ENCODE assay signal across 8 mouse cellular contexts in genomic region chr6:83582938-83583270, GRCm38 (mm10). TPM values are rescaled to one million over a fixed set of nuclear protein-coding genes. Genes with fewer than 3 reads are reported as not detected.
DNase-seq lines count a peak whose midpoint lies in the region; ATAC-seq and TF ChIP-seq lines count a peak whose summit lies in the region.

No protein-coding gene starts in this region.

- peak; percentile 59 for TF ChIP-seq CTCF in cerebellum, adult 2 months (IDR thresholded peaks at IDR 0.05; ENCODE audit: borderline replicate concordance, insufficient read depth, low read depth, low read length)
- peak; percentile 89 for TF ChIP-seq CTCF in gastrocnemius, adult 2 months (IDR thresholded peaks at IDR 0.05)

- ATAC-seq in CD4-positive, CD25-positive, alpha-beta regulatory T cell, adult 4 months = peak; percentile 90
- ATAC-seq in megakaryocyte, adult 5-6 weeks (ENCODE audit: poor library complexity, severe bottlenecking) = peak; percentile 86

- WGBS in cerebellum, adult 2 months = under 1% methylated on average over 6 of the region's 6 CpGs

- DNase-seq in cerebellum, adult 2 months = peak; percentile 21 to 35
- no peak for DNase-seq in cerebellum, adult 8-10 months
- DNase-seq in cerebellum, postnatal 10 days = peak; percentile 57 to 68
- peak; percentile 41 for DNase-seq in gastrocnemius, adult 2 months
- peak; percentile 32 for DNase-seq in kidney, adult 9 months
- DNase-seq in right cerebral cortex, postnatal 25 days = peak; percentile 33

- H3K4me1 ChIP-seq in cerebellum, adult 2 months (ENCODE audit: control insufficient read depth, insufficient read depth, low read length) = no peaks in the 10 kb centered on the region

- no peak overlapping the region for H3K27ac ChIP-seq in cerebellum, adult 2 months (ENCODE audit: insufficient read depth, low read length)
- no peak overlapping the region for H3K27ac ChIP-seq in gastrocnemius, adult 2 months

- TF ChIP-seq POLR2A in cerebellum, adult 2 months (IDR thresholded peaks at IDR 0.05; ENCODE audit: borderline replicate concordance, insufficient read depth, low read length) = no peak

- H3K4me3 ChIP-seq in cerebellum, adult 2 months (replicated peaks; ENCODE audit: insufficient read depth, low read depth, low read length) = no peak overlapping the region
- H3K4me3 ChIP-seq in gastrocnemius, adult 2 months = no peak overlapping the region

- intact Hi-C loops in gastrocnemius, adult 2 months (cut with DNase I) = loop anchor here (1.0 to 2.0 kb wide), 3 partner anchors 14 to 90 kb away; no protein-coding TSS in a partner anchor

- no peaks in the 10 kb centered on the region for H3K27me3 ChIP-seq in cerebellum, adult 2 months (ENCODE audit: control insufficient read depth, insufficient read depth, low read length)

RNA-seq across cellular contexts. Expression of gene Stambp, which starts 10.4 kb away (rescaled TPM):
- polyA plus RNA-seq in cerebellum, adult 2 months (2012; rRNA removed) = 39.0 and 41.8 TPM in 2 replicates
- 10 to 100 TPM; 29.5 to 34.5 TPM for polyA plus RNA-seq in CD4-positive, CD25-positive, alpha-beta regulatory T cell, adult 4 months (2017; shearing (Covaris generic))
- total RNA-seq in gastrocnemius, adult 2 months (2021) = 1 to 10 TPM; 5.2 to 7.4 TPM
- 46.6 and 48.9 TPM in 2 replicates for total RNA-seq in megakaryocyte, adult 5-6 weeks (2015)
- total RNA-seq in megakaryocyte, adult 5-6 weeks (2017) = 9.0 and 18.0 TPM in 2 replicates

RNA-seq across cellular contexts. Expression of gene Actg2, which starts 46.8 kb away (rescaled TPM):
- 0.76 and 0.97 TPM in 2 replicates for polyA plus RNA-seq in cerebellum, adult 2 months (2012; rRNA removed)
- polyA plus RNA-seq in CD4-positive, CD25-positive, alpha-beta regulatory T cell, adult 4 months (2017; shearing (Covaris generic)) = 10 to 100 TPM; 21.8 to 33.3 TPM
- total RNA-seq in gastrocnemius, adult 2 months (2021) = under 1 TPM; 0.31 to 0.47 TPM
- total RNA-seq in megakaryocyte, adult 5-6 weeks (2015) = not detected in 2 replicates
- not detected in 2 replicates for total RNA-seq in megakaryocyte, adult 5-6 weeks (2017)
